Mouse (Mus musculus): ENCODE measurements at regions not wholly inside any gene's neighbourhood (a gene's known extent, or its start where the extent isn't known, plus 50 kb on each side); places are given as distances from the start of the nearest gene placed in this dataset.

- no peak overlapping the region for H3K4me2 ChIP-seq (ENCODE audit: low read length)
- no peaks in the 10 kb centered on the region for H3K9me3 ChIP-seq (ENCODE audit: control insufficient read depth, low read length)
- no peaks in the 10 kb centered on the region for H3K27me3 ChIP-seq (replicated peaks; ENCODE audit: control insufficient read depth, insufficient read depth, low read length)
- H3K36me3 ChIP-seq (ENCODE audit: control insufficient read depth, insufficient read depth, low read length), result no peaks in the 10 kb centered on the region
- no peaks in the 10 kb centered on the region for H3K4me1 ChIP-seq (replicated peaks; ENCODE audit: control insufficient read depth, insufficient read depth, low read length)
- no peak overlapping the region for H3K4me3 ChIP-seq (ENCODE audit: low read depth, low read length)
- no peak overlapping the region for H3K27ac ChIP-seq (ENCODE audit: low read depth)
- H3K9ac ChIP-seq (ENCODE audit: low read length), result no peak overlapping the region
- no peak for DNase-seq (ENCODE audit: low spot score)
- no peak for ATAC-seq (replicated peaks; ENCODE audit: low FRiP score, low TSS enrichment, low read depth)
- 77% methylated on average over 1 of the region's 1 CpGs for WGBS
Measured at GRCm38 (mm10) chr3:64205954-64206353, 64.2 kb upstream of the Vmn2r2 start.

- no peak overlapping the region for H3K4me3 ChIP-seq (ENCODE audit: low read depth, low read length)
- DNase-seq (ENCODE audit: low spot score) (no peak), ATAC-seq (replicated peaks; ENCODE audit: low FRiP score, low TSS enrichment, low read depth) (no peak)
- no peaks in the 10 kb centered on the region for H3K4me1 ChIP-seq (replicated peaks; ENCODE audit: control insufficient read depth, insufficient read depth, low read length)
- H3K27me3 ChIP-seq (replicated peaks; ENCODE audit: control insufficient read depth, insufficient read depth, low read length), result no peaks in the 10 kb centered on the region
- no peaks in the 10 kb centered on the region for H3K36me3 ChIP-seq (ENCODE audit: control insufficient read depth, insufficient read depth, low read length)
- H3K9ac ChIP-seq (ENCODE audit: low read length), result no peak overlapping the region
- 79% methylated on average over 4 of the region's 4 CpGs for WGBS
- no peaks in the 10 kb centered on the region for H3K9me3 ChIP-seq (ENCODE audit: control insufficient read depth, low read length)
- H3K27ac ChIP-seq (ENCODE audit: low read depth), result no peak overlapping the region
- no peak overlapping the region for H3K4me2 ChIP-seq (ENCODE audit: low read length)
Measured at GRCm38 (mm10) chr3:64202836-64203235, 61.1 kb upstream of the Vmn2r2 start.

DNA sequence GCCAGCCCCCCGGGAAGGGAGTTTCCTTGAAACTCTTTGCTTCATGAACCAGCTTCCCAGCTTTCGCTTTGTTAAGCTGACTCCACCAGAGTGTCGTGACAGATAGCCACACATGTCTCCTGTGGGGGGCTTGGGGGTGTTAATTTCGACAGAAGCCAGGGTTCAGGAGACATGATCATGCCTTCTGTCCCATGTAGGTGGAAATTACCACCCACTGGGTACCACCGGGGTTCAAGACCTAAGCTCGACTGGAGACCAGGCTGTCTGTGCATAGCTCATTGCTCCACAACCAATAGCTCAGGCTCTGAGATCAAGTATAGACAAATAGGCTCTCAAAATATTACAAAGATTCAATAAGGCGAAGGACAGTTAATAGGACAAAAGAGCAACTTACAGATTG, 50.6 kb upstream of the Vmn2r2 start:
- no peak overlapping the region for H3K9ac ChIP-seq (ENCODE audit: low read length)
- H3K9me3 ChIP-seq (ENCODE audit: control insufficient read depth, low read length), result no peaks in the 10 kb centered on the region
- DNase-seq (ENCODE audit: low spot score) (no peak), ATAC-seq (replicated peaks; ENCODE audit: low FRiP score, low TSS enrichment, low read depth) (0 out of 2 replicates have a peak, but pooled peaks have one; percentile 53)
- no peak overlapping the region for H3K4me3 ChIP-seq (ENCODE audit: low read depth, low read length)
- no peaks in the 10 kb centered on the region for H3K36me3 ChIP-seq (ENCODE audit: control insufficient read depth, insufficient read depth, low read length)
- H3K4me1 ChIP-seq (replicated peaks; ENCODE audit: control insufficient read depth, insufficient read depth, low read length), result no peaks in the 10 kb centered on the region
- no peak overlapping the region for H3K4me2 ChIP-seq (ENCODE audit: low read length)
- 61% methylated on average over 7 of the region's 7 CpGs for WGBS
- no peak overlapping the region for H3K27ac ChIP-seq (ENCODE audit: low read depth)
- H3K27me3 ChIP-seq (replicated peaks; ENCODE audit: control insufficient read depth, insufficient read depth, low read length), result no peaks in the 10 kb centered on the region
